Mouse (Mus musculus): ENCODE data around the gene Tmem30a. TPM values are rescaled to one million over a fixed set of nuclear protein-coding genes. Genes with fewer than 3 reads are reported as not detected.

Tmem30a gene
- 10 to 100 TPM; 64.3 to 86.5 (median 70.3) TPM for total RNA-seq (2022)

- DNase-seq (ENCODE audit: low spot score in 2 of 2), result peak; percentile 91 to 96
Observed at GRCm38 (mm10) chr9:79792841-79793835, at the start of gene Tmem30a. Gene Tmem30a (minus strand): TSS chr9:79793507.

GRCm38 (mm10) chr9:79842615-79843014 lies 49.3 kb upstream of the Tmem30a start:
- no peak for DNase-seq (ENCODE audit: low spot score in 2 of 2)

GRCm38 (mm10) chr9:79842028-79842427 lies 48.7 kb upstream of the Tmem30a start:
- no peak for DNase-seq (ENCODE audit: low spot score in 2 of 2)

GRCm38 (mm10) chr9:79831294-79831693 lies 38.0 kb upstream of the Tmem30a start:
- DNase-seq (ENCODE audit: low spot score in 2 of 2), result no peak

- DNase-seq (ENCODE audit: low spot score in 2 of 2), result no peak
Observed at GRCm38 (mm10) chr9:79830874-79831273, 37.6 kb upstream of the Tmem30a start.

GRCm38 (mm10) chr9:79829842-79830800 lies 36.8 kb upstream of the Tmem30a start:
- no peak for DNase-seq (ENCODE audit: low spot score in 2 of 2)

- DNase-seq (ENCODE audit: low spot score in 2 of 2), result no peak
Observed at GRCm38 (mm10) chr9:79827072-79827471, 33.8 kb upstream of the Tmem30a start.

- DNase-seq (ENCODE audit: low spot score in 2 of 2), result no peak
Observed at GRCm38 (mm10) chr9:79825526-79825925, 32.2 kb upstream of the Tmem30a start.

GRCm38 (mm10) chr9:79823856-79824255 lies 30.5 kb upstream of the Tmem30a start:
- DNase-seq (ENCODE audit: low spot score in 2 of 2), result no peak

- DNase-seq (ENCODE audit: low spot score in 2 of 2), result no peak
Observed at GRCm38 (mm10) chr9:79823438-79823837, 30.1 kb upstream of the Tmem30a start.

GRCm38 (mm10) chr9:79816464-79816863 lies 23.2 kb upstream of the Tmem30a start:
- no peak for DNase-seq (ENCODE audit: low spot score in 2 of 2)

GRCm38 (mm10) chr9:79816013-79816412 lies 22.7 kb upstream of the Tmem30a start:
- no peak for DNase-seq (ENCODE audit: low spot score in 2 of 2)

- DNase-seq (ENCODE audit: low spot score in 2 of 2), result no peak
Observed at GRCm38 (mm10) chr9:79814592-79814991, 21.3 kb upstream of the Tmem30a start.

GRCm38 (mm10) chr9:79810969-79811902 lies 17.9 kb upstream of the Tmem30a start:
- no peak for DNase-seq (ENCODE audit: low spot score in 2 of 2)

- DNase-seq (ENCODE audit: low spot score in 2 of 2), result no peak
Observed at GRCm38 (mm10) chr9:79810534-79810933, 17.2 kb upstream of the Tmem30a start.

- DNase-seq (ENCODE audit: low spot score in 2 of 2), result no peak
Observed at GRCm38 (mm10) chr9:79809411-79809810, 16.1 kb upstream of the Tmem30a start.

- no peak for DNase-seq (ENCODE audit: low spot score in 2 of 2)
Observed at GRCm38 (mm10) chr9:79807178-79807577, 13.9 kb upstream of the Tmem30a start.

- no peak for DNase-seq (ENCODE audit: low spot score in 2 of 2)
Observed at GRCm38 (mm10) chr9:79806317-79807075, 13.2 kb upstream of the Tmem30a start.

- no peak for DNase-seq (ENCODE audit: low spot score in 2 of 2)
Observed at GRCm38 (mm10) chr9:79805426-79805825, 12.1 kb upstream of the Tmem30a start.
